Mouse (Mus musculus) B cell, adult 62 days (primary cell): ENCODE measurements around the gene Ferd3l. TPM values are rescaled to one million over a fixed set of nuclear protein-coding genes. Genes with fewer than 3 reads are reported as not detected.

Experiments used
- total RNA-seq: library from RNA; stranded (reverse); gene quantifications from 4 replicates; pipeline ENCODE4 v1.2.4, GENCODE M21; 2023

The Ferd3l gene
- not detected in 4 replicates for total RNA-seq

GRCm38 (mm10) chr12:33928331-33929192, at the start of gene Ferd3l:
Gene Ferd3l, plus strand, starts transcription at chr12:33928425.

GRCm38 (mm10) chr12:33957400-33958240, 29.4 kb downstream of the Ferd3l start, which contains the start of gene Twist1:
Gene Twist1, plus strand, starts transcription at chr12:33957671.

Other genes starting within 250 kb of the Ferd3l start
- not detected in 4 replicates for gene Twist1, start 29.2 kb downstream of the Ferd3l start, total RNA-seq